Mouse (Mus musculus) MEL (cell line): ENCODE measurements around the gene Acaca.

ENCODE experiments used
- CHD1 ChIP-seq: IDR thresholded peaks from 2 replicates; pipeline ENCODE4 v1.6.1; 2012; ENCODE audit warnings: low read depth, mild to moderate bottlenecking, inconsistent platforms, low read length, improper control_type of control experiment
- CTCF ChIP-seq, 3 experiments: IDR thresholded peaks in 2 of 3; conservative IDR thresholded peaks in 1 of 3; 2 replicates each; pipeline ENCODE4 v1.5.1; 2011 to 2012; ENCODE audit warnings: low read length in 3 of 3, low read depth in 2 of 3, mild to moderate bottlenecking in 2 of 3, improper control_type of control experiment in 1 of 3, inconsistent platforms in 1 of 3, mixed read lengths in 1 of 3, moderate library complexity in 1 of 3; ENCODE audit not compliant: control insufficient read depth in 1 of 3, insufficient read depth in 1 of 3, poor library complexity in 1 of 3, severe bottlenecking in 1 of 3
- JUND ChIP-seq: IDR thresholded peaks from 2 replicates; pipeline ENCODE4 v1.6.1; 2011; ENCODE audit warnings: low read depth, mild to moderate bottlenecking, improper control_type of control experiment, low read length
- POLR2A ChIP-seq, 2 experiments: IDR thresholded peaks; 2 replicates each; pipeline ENCODE4 v1.6.1; 2011 to 2012; ENCODE audit warnings: low read length in 2 of 2, mild to moderate bottlenecking in 2 of 2, control low read depth in 1 of 2, improper control_type of control experiment in 1 of 2, low read depth in 1 of 2, moderate library complexity in 1 of 2; ENCODE audit not compliant: control insufficient read depth in 1 of 2, insufficient read depth in 1 of 2, poor library complexity in 1 of 2
- POLR2AphosphoS2 ChIP-seq: IDR thresholded peaks from 2 replicates; pipeline ENCODE4 v1.6.1; 2011; ENCODE audit warnings: low read length, improper control_type of control experiment
- ZKSCAN1 ChIP-seq: IDR thresholded peaks from 2 replicates; pipeline ENCODE4 v1.6.1; 2012; ENCODE audit warnings: low read depth, mild to moderate bottlenecking, inconsistent platforms, low read length, improper control_type of control experiment, moderate library complexity

- TF ChIP-seq POLR2AphosphoS2 (no peak), CTCF (IDR thresholded peaks at IDR 0.05 in 2 of 3, conservative IDR thresholded peaks at IDR 0.05 in 1 of 3; ENCODE audit: control insufficient read depth in 1 of 3, insufficient read depth in 1 of 3, low read depth in 2 of 3, low read length in 3 of 3, poor library complexity in 1 of 3, severe bottlenecking in 1 of 3) (no peak), POLR2A (IDR thresholded peaks at IDR 0.05; ENCODE audit: control insufficient read depth in 1 of 2, insufficient read depth in 1 of 2, low read depth in 1 of 2, low read length in 2 of 2, poor library complexity in 1 of 2) (no peak), JUND (no peak), ZKSCAN1 (no peak), CHD1 (no peak)
These were observed 121.7 kb downstream of the Acaca start for GRCm38 (mm10) chr11:84251170-84251569.
